Mouse (Mus musculus) G1E-ER4 (cell line): Measurements from ENCODE around the gene Fam19a5. TPM values are rescaled to one million over a fixed set of nuclear protein-coding genes. Genes with fewer than 3 reads are reported as not detected.

Source experiments
- GATA1 ChIP-seq: IDR thresholded peaks from one replicate; pipeline ENCODE4 v1.8.0; 2012; ENCODE audit warnings: low read length, inconsistent platforms
- polyA plus RNA-seq: library from polyadenylated mRNA; stranded (reverse); fragments of >175 nt; gene quantifications from 2 replicates; pipeline ENCODE4 v1.2.3, GENCODE M21; 2012

Fam19a5 gene
- polyA plus RNA-seq, 1 experiment, result not detected

GRCm38 (mm10) chr15:87625236-87626023 is 81.3 kb downstream of the Fam19a5 start:
- no peak for TF ChIP-seq GATA1

DNA sequence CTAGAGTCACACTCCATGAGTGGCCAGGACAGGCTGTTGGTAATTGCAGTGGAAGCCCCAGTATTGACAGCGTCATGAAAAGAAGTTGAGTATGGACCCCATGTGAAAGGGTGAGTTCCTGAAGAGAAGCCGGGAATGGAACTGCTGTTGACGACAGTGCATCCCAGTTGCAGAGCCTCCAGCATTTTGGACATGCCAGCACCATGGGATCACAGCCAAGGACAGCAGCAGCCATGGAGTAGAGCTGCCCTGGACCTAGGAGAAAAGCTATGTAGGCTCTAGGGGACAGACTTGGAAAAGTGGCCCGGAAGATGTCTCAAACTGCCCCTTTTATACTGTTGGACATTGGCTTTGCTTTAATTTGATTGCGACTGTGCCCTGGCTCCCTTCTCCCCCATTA is 91.2 kb downstream of the Fam19a5 start:
- no peak for TF ChIP-seq GATA1

DNA sequence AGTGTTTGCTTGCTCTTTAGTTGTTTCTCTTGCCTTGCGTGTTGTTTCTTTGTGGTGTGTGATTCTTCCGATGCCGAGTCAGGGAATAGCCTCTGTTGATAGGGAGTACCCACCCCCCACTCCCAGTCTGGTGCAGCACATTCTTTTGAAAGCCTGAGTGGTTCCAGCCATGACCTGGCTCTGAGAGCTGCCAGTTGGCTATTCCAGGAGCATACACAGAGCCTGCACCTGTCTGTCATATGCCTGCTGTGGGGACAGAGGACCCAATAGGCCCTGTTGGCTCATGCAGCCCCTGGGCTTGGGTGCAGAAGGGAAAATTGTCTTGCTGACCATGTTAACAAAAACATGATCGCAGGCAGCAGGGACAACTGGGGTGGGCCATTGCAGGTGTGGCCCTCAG is 92.3 kb downstream of the Fam19a5 start:
- TF ChIP-seq GATA1, result no peak

- no peak for TF ChIP-seq GATA1
These were observed 93.1 kb downstream of the Fam19a5 start for GRCm38 (mm10) chr15:87637234-87637633.

DNA sequence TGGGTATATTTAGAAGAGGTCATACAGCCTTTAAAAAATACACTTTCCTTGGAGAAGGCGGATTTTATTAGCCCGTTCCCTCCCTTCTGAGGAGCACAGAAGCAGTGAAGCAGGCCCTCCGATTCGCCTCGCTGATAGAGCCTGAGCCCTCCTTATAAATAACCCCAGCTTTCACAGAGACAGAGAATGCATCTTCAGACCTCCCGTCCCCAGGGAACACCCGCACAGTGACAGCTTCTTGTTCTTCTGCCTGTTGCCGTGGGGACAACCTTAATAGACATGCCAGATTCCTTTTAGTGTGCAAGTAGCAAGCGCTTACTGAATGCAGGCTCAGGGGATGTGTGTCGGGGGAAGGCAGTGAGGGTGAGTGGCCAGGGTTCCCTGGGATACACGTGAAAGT is 94.2 kb downstream of the Fam19a5 start:
- no peak for TF ChIP-seq GATA1

GRCm38 (mm10) chr15:87646313-87647061 is 102.4 kb downstream of the Fam19a5 start:
- no peak for TF ChIP-seq GATA1

DNA sequence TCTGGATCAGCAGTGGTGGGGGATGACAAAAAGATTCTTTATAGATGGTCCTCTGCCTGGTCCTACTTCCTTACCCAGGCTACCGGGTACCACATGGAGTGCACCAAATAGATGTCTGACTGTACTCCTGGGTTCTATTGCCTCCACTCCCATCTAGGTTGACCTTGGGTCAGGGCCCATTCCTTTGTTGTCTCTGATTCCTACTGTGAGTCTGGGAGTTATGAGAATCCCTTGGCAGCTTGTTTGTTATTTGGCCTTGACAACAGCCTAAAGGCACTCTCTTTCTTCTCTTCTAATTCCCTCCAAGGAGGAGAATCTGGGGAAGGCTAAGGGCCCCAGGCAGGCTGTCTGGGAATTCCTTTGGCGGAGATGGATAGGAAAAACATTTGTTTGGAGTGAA is 105.6 kb downstream of the Fam19a5 start:
- TF ChIP-seq GATA1, result no peak

DNA sequence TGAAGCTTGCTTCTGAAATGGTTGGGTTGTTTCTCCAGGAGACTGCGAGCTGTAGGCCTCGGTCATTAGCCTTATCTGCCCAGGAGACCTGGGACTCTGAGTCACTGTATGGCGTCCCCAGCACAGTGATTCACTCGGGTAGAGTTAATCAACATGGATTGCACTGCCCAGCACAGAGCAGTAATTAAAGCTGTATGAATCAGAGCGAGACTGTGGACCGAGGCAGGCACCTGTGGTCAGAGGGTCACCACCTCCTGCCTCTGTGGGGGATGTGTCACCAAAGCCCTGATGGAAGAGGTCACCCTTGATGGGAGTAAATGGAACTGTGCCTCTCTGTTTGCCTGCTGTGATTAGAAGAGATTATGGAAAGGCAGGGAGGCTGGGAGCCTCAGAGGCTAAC is 110.5 kb downstream of the Fam19a5 start:
- no peak for TF ChIP-seq GATA1

DNA sequence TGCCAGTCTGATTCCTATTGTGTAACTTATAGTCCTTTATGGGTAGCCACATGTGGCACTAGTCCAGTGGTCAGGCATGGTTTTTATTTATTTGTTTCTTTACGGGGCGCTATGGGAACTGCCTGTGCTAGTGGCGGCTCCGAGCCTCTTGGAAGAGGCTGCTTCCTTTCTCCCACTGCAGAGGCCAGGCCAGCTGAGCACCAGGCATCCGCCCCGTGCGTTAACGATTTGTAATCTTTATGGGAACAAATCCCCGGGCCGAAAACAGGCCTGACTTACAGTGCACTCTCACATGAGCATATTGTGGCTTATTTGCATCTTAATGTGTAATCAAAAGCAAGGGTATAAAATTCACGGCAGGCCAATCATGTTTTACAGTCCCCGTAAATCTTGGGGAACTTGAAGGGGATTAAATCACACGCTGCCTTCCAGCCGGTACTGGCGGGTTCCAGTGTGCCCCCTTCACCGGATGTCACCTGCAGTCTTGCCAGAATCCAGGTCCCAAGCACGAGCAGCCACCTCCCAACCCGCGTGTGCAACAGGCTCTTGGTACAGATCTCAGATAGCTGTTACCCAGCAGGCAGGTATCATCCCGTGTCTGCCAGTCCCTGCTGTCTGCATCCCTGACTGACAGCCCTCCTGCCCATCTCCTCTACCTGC is 112.5 kb downstream of the Fam19a5 start:
- TF ChIP-seq GATA1, result no peak

- no peak for TF ChIP-seq GATA1
These were observed 115.6 kb downstream of the Fam19a5 start for GRCm38 (mm10) chr15:87659729-87660128.

GRCm38 (mm10) chr15:87661954-87662353 is 117.9 kb downstream of the Fam19a5 start:
- TF ChIP-seq GATA1, result no peak

DNA sequence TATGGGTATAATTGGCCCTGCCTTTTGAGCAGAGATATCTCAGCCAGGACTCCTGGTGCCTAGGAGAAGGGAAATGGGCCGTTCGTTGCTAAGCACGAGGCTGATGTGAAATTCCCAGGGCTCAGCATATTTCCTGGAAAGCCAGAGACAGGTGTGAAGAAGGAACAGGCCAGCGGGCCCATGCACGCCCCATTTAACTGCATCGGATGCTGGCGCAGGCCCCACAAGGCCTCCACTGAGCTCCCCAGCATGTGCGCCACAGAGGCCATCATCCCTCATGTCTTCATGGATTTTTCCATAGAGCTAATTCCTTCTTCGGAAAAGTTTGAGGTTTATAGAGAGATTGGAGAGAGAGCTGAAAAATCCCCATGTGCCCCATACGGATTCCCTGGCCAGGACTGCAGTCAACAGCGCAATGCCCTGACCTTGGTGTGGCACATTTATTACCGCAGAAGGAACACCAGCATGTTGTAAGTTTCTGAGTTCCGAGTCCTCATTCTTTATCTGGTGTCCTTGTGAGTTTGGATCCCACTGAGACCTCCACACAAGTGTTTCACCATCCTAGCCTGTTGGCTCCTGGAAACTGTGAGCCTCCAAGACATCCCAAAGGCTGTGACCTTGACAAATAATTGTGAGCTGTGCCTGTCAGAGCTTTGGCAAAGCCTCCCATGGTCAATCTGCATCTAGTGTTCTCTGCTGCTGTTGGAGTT is 122.1 kb downstream of the Fam19a5 start:
- TF ChIP-seq GATA1, result no peak

- no peak for TF ChIP-seq GATA1
These were observed 123.3 kb downstream of the Fam19a5 start for GRCm38 (mm10) chr15:87667416-87667815.

DNA sequence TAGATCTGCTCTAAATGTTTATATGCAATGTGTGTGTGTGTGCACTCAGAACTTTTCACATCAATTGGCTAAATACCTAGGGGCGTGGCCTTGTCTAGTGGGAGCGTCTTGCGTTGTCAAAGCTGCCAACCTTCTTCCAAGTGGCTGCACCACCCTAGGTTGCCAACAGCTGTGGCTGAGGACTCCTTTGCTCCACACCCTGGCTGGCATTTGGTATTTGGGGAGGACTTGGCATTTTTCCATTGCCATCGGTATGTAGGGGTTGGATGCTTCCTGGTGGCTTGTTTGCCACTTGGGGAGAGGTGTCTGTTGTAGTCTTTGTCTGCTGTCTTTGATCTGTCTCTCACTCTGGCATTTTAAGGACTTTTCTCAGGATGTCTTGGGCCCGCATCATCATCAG is 124.0 kb downstream of the Fam19a5 start:
- no peak for TF ChIP-seq GATA1

- no peak for TF ChIP-seq GATA1
These were observed 127.8 kb downstream of the Fam19a5 start for GRCm38 (mm10) chr15:87671929-87672328.

- TF ChIP-seq GATA1, result no peak
These were observed 134.6 kb downstream of the Fam19a5 start for GRCm38 (mm10) chr15:87678711-87679110.

GRCm38 (mm10) chr15:87682410-87682809 is 138.3 kb downstream of the Fam19a5 start:
- no peak for TF ChIP-seq GATA1
